Mouse (Mus musculus): ENCODE results near the gene Shc3.

Shc3 gene

DNA sequence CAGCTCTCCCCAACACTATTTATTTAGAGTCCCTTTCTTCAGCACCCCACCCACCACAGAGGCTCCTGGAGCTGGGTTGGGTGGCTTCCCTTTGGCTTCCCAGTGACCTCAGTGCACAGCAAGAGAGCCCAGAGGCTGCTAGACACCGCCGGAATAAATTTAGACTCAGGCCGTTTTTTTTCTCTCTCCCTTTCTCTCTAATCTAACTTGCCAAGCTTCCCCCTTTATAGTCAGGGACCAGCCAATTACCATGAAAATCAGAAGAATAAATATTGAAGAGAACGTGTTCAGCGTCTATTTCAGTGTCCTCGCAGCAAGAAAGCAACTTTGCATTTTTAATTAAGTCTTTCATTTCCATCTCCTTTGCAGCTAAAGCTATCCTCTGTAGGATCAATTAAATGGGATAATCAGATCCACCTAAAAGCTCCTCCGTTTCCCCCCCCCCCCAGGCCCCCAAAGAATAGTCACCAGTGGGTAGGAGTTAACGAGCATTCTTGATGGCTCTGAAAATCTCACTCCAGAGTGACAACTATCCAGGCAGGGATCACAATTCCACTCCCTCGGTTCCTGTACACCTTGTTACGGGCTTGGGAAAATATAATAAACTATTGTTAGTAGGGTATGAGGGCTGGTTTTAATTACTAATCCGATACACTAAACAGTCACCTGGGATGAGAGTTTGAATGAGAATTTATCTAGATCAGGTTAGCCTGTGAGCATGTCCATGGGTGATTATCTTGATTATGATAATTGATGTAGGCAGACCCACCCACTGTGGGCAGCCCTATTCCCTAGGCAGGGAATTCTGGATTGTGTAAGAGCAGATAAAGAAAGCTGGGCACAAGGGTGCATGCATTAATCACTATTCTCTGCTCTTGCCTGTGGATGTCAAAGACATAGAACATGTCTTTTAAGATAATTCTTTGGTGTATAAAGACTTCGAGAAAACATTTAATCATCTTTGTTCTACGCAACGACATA is 131.8 kb downstream of the Shc3 start:
- in situ Hi-C loops (cut with MboI; ENCODE audit: low pct_unique_long_range_greater_than_20kb in 1 of 2, low sequenced_read_pairs in 2 of 2, unreplicated experiment in 1 of 2): loop anchor here in 1 of 2 experiments (10.0 kb wide), 1 partner anchor 177 kb away; no protein-coding TSS in a partner anchor

DNA sequence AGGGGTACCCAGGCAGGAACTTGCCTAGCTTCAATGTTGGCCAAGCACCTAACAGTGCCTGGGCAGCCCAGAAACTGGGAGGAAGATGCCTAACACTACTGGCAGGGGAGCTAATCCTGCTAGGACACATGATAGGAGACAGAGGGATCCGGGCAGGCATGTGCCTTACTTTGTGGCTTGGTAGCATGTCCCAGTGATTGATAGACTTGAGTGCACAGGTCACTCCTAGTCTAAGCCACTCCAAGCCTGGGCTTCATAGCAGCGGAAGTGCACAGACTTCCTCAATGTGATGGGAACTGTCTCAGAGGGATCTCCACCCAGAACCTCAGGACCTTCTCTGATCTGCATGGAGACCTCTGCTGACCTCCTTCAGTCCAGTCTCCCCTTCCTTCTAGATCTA is 134.1 kb downstream of the Shc3 start:
- in situ Hi-C loops (cut with MboI; ENCODE audit: low pct_unique_long_range_greater_than_20kb in 1 of 2, low sequenced_read_pairs in 2 of 2, unreplicated experiment in 1 of 2): loop anchor here in 1 of 2 experiments (10.0 kb wide), 1 partner anchor 180 kb away; no protein-coding TSS in a partner anchor

DNA sequence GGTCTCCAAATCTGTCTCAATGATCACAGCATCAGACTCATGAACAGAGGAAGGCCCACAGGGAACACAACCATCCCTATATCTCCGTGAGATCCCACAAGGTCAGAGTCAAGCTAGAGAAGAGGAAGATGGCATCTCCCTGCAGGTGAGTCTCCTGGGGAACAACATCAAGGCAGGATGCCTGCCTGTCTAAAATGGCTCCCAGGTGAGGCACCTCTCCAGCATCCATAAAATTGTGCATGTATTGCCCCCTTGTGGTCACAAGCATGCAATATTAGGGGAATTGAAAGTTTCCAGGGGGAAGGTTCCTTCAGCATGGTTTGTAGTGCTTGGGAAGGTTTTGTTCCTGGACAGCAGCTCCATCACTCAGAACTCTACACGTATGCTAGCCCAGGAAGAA is 134.8 kb downstream of the Shc3 start:
- in situ Hi-C loops (cut with MboI; ENCODE audit: low pct_unique_long_range_greater_than_20kb in 1 of 2, low sequenced_read_pairs in 2 of 2, unreplicated experiment in 1 of 2): loop anchor here in 1 of 2 experiments (10.0 kb wide), 1 partner anchor 180 kb away; no protein-coding TSS in a partner anchor

DNA sequence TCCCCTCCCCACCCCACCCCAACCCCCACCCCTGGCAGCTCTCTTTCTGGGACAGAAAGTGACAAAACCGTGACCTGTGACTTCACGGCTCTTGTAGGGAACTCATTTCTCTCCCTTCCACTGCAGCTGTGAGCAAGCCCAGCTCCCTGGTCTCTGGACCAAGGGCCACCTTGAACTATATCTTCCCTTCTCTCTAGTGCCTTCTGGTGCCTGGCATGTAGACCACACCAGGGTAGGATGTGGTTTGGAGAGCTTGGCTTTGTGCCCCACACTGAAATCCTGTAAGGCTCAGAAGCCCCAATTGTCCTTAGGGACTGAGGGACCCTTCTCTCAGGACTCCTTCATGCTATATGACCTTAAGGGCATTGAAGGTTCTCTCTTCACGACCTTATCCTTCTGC is 135.8 kb downstream of the Shc3 start:
- in situ Hi-C loops (cut with MboI; ENCODE audit: low pct_unique_long_range_greater_than_20kb in 1 of 2, low sequenced_read_pairs in 2 of 2, unreplicated experiment in 1 of 2): loop anchor here in 1 of 2 experiments (10.0 kb wide), 1 partner anchor 181 kb away; no protein-coding TSS in a partner anchor

GRCm38 (mm10) chr13:51425662-51426443 is 143.4 kb downstream of the Shc3 start:
- in situ Hi-C loops (cut with MboI; ENCODE audit: low pct_unique_long_range_greater_than_20kb in 1 of 2, low sequenced_read_pairs in 2 of 2, unreplicated experiment in 1 of 2): loop anchor here (10.0 kb wide), 1 partner anchor 211 kb away; no protein-coding TSS in a partner anchor

DNA sequence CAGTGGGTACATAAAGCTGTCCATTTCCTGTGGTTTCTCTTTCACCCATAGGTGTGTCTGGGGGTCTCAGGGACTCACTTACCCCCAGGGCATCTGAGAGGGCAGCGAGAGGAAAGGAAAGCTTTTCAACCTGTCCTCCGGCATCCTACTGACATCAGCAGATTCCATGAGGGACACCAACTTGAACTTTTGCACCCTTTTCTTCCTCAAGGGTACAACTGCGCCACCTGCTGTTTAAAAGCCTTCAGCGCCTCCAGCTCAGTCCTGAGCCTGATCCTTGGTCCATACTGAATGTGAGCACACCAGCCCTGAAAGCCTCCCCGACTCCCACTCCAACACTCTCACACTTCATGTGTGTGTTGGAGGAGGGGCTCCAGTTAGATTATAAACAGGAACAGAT is 144.6 kb downstream of the Shc3 start:
- in situ Hi-C loops (cut with MboI; ENCODE audit: low pct_unique_long_range_greater_than_20kb in 1 of 2, low sequenced_read_pairs in 2 of 2, unreplicated experiment in 1 of 2): loop anchor here (5.0 to 25.0 kb wide), 3 partner anchors 210 to 462 kb away; partner anchors contain the start of gene Spin1 (in 1 of the 2)

GRCm38 (mm10) chr13:51423647-51424046 is 145.6 kb downstream of the Shc3 start:
- in situ Hi-C loops (cut with MboI; ENCODE audit: low pct_unique_long_range_greater_than_20kb in 1 of 2, low sequenced_read_pairs in 2 of 2, unreplicated experiment in 1 of 2): loop anchor here (5.0 to 25.0 kb wide), 3 partner anchors 209 to 461 kb away; partner anchors contain the start of gene Spin1 (in 1 of the 2)

DNA sequence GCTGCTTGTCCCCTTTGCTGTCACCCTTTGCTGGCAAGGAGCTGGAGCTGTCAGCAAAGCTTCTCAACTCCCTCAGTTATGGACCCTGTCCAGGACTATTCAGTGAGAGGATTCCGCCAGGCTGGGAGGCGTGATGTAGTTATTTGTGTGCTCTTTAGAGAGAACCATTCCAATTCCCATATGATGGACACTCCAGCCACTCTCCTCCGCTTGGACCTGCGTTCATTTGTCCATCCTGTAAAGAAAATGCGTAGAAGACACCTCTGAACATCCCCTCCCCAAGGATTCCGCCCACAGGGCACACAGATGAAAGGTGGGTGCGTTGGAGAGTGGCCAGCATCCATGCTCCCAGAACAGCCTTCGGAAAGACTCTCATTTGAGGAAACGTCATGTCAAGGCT is 148.4 kb downstream of the Shc3 start:
- in situ Hi-C loops (cut with MboI; ENCODE audit: low pct_unique_long_range_greater_than_20kb in 1 of 2, low sequenced_read_pairs in 2 of 2, unreplicated experiment in 1 of 2): loop anchor here (5.0 to 25.0 kb wide), 3 partner anchors 206 to 459 kb away; partner anchors contain the start of gene Spin1 (in 1 of the 2)

GRCm38 (mm10) chr13:51419501-51419900 is 149.7 kb downstream of the Shc3 start:
- in situ Hi-C loops (cut with MboI; ENCODE audit: low pct_unique_long_range_greater_than_20kb in 1 of 2, low sequenced_read_pairs in 2 of 2, unreplicated experiment in 1 of 2): loop anchor here in 1 of 2 experiments (25.0 kb wide), 1 partner anchor 307 kb away; the partner anchor contains the start of gene Spin1

DNA sequence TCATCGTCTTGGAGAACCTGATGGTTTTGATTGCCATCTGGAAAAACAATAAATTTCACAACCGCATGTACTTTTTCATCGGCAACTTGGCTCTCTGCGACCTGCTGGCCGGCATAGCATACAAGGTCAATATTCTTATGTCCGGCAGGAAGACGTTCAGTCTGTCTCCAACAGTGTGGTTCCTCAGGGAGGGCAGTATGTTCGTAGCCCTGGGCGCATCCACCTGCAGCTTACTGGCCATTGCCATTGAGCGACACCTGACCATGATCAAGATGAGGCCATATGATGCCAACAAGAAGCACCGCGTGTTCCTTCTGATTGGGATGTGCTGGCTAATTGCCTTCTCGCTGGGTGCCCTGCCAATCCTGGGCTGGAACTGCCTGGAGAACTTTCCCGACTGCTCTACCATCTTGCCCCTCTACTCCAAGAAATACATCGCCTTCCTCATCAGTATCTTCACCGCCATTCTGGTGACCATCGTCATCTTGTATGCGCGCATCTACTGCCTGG is 150.2 kb downstream of the Shc3 start:
- in situ Hi-C loops (cut with MboI; ENCODE audit: low pct_unique_long_range_greater_than_20kb in 1 of 2, low sequenced_read_pairs in 2 of 2, unreplicated experiment in 1 of 2): loop anchor here in 1 of 2 experiments (25.0 kb wide), 1 partner anchor 307 kb away; the partner anchor contains the start of gene Spin1

GRCm38 (mm10) chr13:51418268-51418941 is 150.8 kb downstream of the Shc3 start:
- in situ Hi-C loops (cut with MboI; ENCODE audit: low pct_unique_long_range_greater_than_20kb in 1 of 2, low sequenced_read_pairs in 2 of 2, unreplicated experiment in 1 of 2): loop anchor here in 1 of 2 experiments (25.0 kb wide), 1 partner anchor 306 kb away; the partner anchor contains the start of gene Spin1

- in situ Hi-C loops (cut with MboI; ENCODE audit: low pct_unique_long_range_greater_than_20kb in 1 of 2, low sequenced_read_pairs in 2 of 2, unreplicated experiment in 1 of 2): loop anchor here in 1 of 2 experiments (25.0 kb wide), 1 partner anchor 305 kb away; the partner anchor contains the start of gene Spin1
Measured at GRCm38 (mm10) chr13:51417796-51418195, 151.4 kb downstream of the Shc3 start.

DNA sequence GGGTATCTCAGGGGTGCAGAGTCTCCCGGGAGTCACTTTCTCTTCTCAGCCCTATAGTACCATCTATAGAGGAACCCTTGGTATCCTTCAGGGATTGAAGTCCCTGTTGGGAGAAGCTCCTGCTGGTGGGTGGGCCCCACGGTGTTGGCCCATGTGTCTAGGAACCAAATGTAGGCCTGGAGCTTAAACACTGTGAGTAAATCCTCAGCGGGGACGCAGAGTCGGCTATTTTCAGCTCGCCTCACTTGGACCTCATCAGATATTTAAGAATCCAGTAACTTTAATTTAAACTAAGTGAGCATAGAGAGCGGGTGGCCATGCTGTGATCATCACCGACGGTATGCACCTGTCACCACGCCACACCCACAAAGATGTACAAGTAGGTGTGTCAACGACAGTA is 152.5 kb downstream of the Shc3 start:
- in situ Hi-C loops (cut with MboI; ENCODE audit: low pct_unique_long_range_greater_than_20kb in 1 of 2, low sequenced_read_pairs in 2 of 2, unreplicated experiment in 1 of 2): loop anchor here in 1 of 2 experiments (25.0 kb wide), 1 partner anchor 304 kb away; the partner anchor contains the start of gene Spin1

- in situ Hi-C loops (cut with MboI; ENCODE audit: low pct_unique_long_range_greater_than_20kb in 1 of 2, low sequenced_read_pairs in 2 of 2, unreplicated experiment in 1 of 2): loop anchor here in 1 of 2 experiments (5.0 to 25.0 kb wide), 2 partner anchors 301 to 451 kb away; partner anchors contain the start of gene Spin1
Measured at GRCm38 (mm10) chr13:51413461-51413860, 155.8 kb downstream of the Shc3 start.

- in situ Hi-C loops (cut with MboI; ENCODE audit: low pct_unique_long_range_greater_than_20kb in 1 of 2, low sequenced_read_pairs in 2 of 2, unreplicated experiment in 1 of 2): loop anchor here in 1 of 2 experiments (5.0 to 25.0 kb wide), 2 partner anchors 300 to 450 kb away; partner anchors contain the start of gene Spin1
Measured at GRCm38 (mm10) chr13:51411696-51412430, 157.4 kb downstream of the Shc3 start.

DNA sequence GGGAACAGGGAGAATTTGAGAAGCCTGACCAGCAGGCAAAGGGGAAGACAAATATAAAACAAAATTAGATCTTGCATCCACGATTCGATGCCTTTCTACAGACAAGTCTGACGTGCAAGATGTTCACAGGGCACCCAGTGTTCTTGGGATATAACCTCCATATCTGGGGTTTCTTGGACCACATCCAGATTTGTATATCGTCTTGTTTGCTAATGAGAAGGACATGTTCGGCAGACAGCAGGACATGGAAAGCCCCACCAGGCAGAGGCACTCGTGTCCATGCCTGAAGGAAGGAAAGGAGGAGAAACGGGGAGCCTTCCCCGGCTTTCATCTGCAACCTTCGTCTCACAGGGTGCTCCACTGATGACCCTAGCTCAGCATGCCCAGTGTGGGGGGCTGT is 158.0 kb downstream of the Shc3 start:
- in situ Hi-C loops (cut with MboI; ENCODE audit: low pct_unique_long_range_greater_than_20kb in 1 of 2, low sequenced_read_pairs in 2 of 2, unreplicated experiment in 1 of 2): loop anchor here in 1 of 2 experiments (5.0 to 25.0 kb wide), 2 partner anchors 299 to 449 kb away; partner anchors contain the start of gene Spin1
